Mouse (Mus musculus): ENCODE results near the gene Coch. TPM values are rescaled to one million over a fixed set of nuclear protein-coding genes. Genes with fewer than 3 reads are reported as not detected.

Gene Coch
- polyA plus RNA-seq, 1 experiment from 2014 or later: 4.1 TPM

GRCm38 (mm10) chr12:51594030-51594470, 909 bp downstream of the Coch start:
- no peak for ATAC-seq (ENCODE audit: insufficient number of reproducible peaks, insufficient read depth, low FRiP score, low TSS enrichment)

GRCm38 (mm10) chr12:51603306-51603705, 10.2 kb downstream of the Coch start:
- no peak overlapping the region for H3K9ac ChIP-seq
- H3K27ac ChIP-seq: no peak overlapping the region
- WGBS: 96% methylated on average over 10 of the region's 10 CpGs
- ATAC-seq (ENCODE audit: insufficient number of reproducible peaks, insufficient read depth, low FRiP score, low TSS enrichment): no peak
- H3K4me3 ChIP-seq: no peak overlapping the region
- no peaks in the 10 kb centered on the region for H3K4me1 ChIP-seq
- H3K9me3 ChIP-seq: no peaks in the 10 kb centered on the region
- no peak overlapping the region for H3K4me2 ChIP-seq (replicated peaks)
- no peaks in the 10 kb centered on the region for H3K27me3 ChIP-seq
- peaks cover 16% of the 10 kb centered on the region; the same call in 1 of the 2 replicates for H3K36me3 ChIP-seq

More at GRCm38 (mm10) chr12:51594030-51594470, 909 bp downstream of the Coch start:
- peak overlapping the region; percentile 94 for H3K4me2 ChIP-seq (replicated peaks)
- H3K36me3 ChIP-seq: no peaks in the 10 kb centered on the region
- H3K4me1 ChIP-seq: peaks cover 7% of the 10 kb centered on the region; the same call in 1 of the 2 replicates
- peaks cover 42% of the 10 kb centered on the region for H3K27me3 ChIP-seq
- H3K9me3 ChIP-seq: no peaks in the 10 kb centered on the region
- 2% methylated on average over 18 of the region's 18 CpGs for WGBS
- H3K27ac ChIP-seq: no peak overlapping the region
- H3K4me3 ChIP-seq: peak overlapping the region; percentile 61
- 0 out of 2 replicates have a peak overlapping the region, but pooled peaks have one; percentile 62 for H3K9ac ChIP-seq

GRCm38 (mm10) chr12:51606138-51606537, 13.0 kb downstream of the Coch start:
- no peaks in the 10 kb centered on the region for H3K27me3 ChIP-seq
- H3K9ac ChIP-seq: no peak overlapping the region
- peaks cover 23% of the 10 kb centered on the region; the same call in 1 of the 2 replicates for H3K36me3 ChIP-seq
- no peaks in the 10 kb centered on the region for H3K4me1 ChIP-seq
- H3K4me2 ChIP-seq (replicated peaks): no peak overlapping the region
- WGBS: 90% methylated on average over 4 of the region's 4 CpGs
- H3K9me3 ChIP-seq: no peaks in the 10 kb centered on the region
- H3K4me3 ChIP-seq: no peak overlapping the region
- no peak for ATAC-seq (ENCODE audit: insufficient number of reproducible peaks, insufficient read depth, low FRiP score, low TSS enrichment)
- no peak overlapping the region for H3K27ac ChIP-seq

- H3K9ac ChIP-seq: no peak overlapping the region
- WGBS: 82% methylated on average over 5 of the region's 5 CpGs
- no peak for ATAC-seq (ENCODE audit: insufficient number of reproducible peaks, insufficient read depth, low FRiP score, low TSS enrichment)
- H3K4me2 ChIP-seq (replicated peaks): no peak overlapping the region
- H3K27ac ChIP-seq: no peak overlapping the region
- peaks cover 49% of the 10 kb centered on the region for H3K36me3 ChIP-seq
- no peaks in the 10 kb centered on the region for H3K27me3 ChIP-seq
- no peaks in the 10 kb centered on the region for H3K4me1 ChIP-seq
- no peak overlapping the region for H3K4me3 ChIP-seq
- no peaks in the 10 kb centered on the region for H3K9me3 ChIP-seq
Measured at GRCm38 (mm10) chr12:51612361-51612760, 19.2 kb downstream of the Coch start.

GRCm38 (mm10) chr12:51620572-51620971, 27.4 kb downstream of the Coch start:
- no peaks in the 10 kb centered on the region for H3K9me3 ChIP-seq
- peaks cover 22% of the 10 kb centered on the region for H3K36me3 ChIP-seq
- no peaks in the 10 kb centered on the region for H3K4me1 ChIP-seq
- H3K9ac ChIP-seq: no peak overlapping the region
- H3K27ac ChIP-seq: no peak overlapping the region
- no peak for ATAC-seq (ENCODE audit: insufficient number of reproducible peaks, insufficient read depth, low FRiP score, low TSS enrichment)
- no peak overlapping the region for H3K4me2 ChIP-seq (replicated peaks)
- H3K27me3 ChIP-seq: no peaks in the 10 kb centered on the region
- no peak overlapping the region for H3K4me3 ChIP-seq

GRCm38 (mm10) chr12:51621161-51621560, 28.0 kb downstream of the Coch start:
- no peaks in the 10 kb centered on the region for H3K4me1 ChIP-seq
- no peak overlapping the region for H3K4me3 ChIP-seq
- no peaks in the 10 kb centered on the region for H3K9me3 ChIP-seq
- H3K4me2 ChIP-seq (replicated peaks): no peak overlapping the region
- no peaks in the 10 kb centered on the region for H3K27me3 ChIP-seq
- H3K27ac ChIP-seq: no peak overlapping the region
- H3K9ac ChIP-seq: no peak overlapping the region
- no peak for ATAC-seq (ENCODE audit: insufficient number of reproducible peaks, insufficient read depth, low FRiP score, low TSS enrichment)
- H3K36me3 ChIP-seq: peaks cover 22% of the 10 kb centered on the region
- WGBS: 94% methylated on average over 5 of the region's 5 CpGs

GRCm38 (mm10) chr12:51622670-51623365, 29.7 kb downstream of the Coch start:
- H3K4me2 ChIP-seq (replicated peaks): no peak overlapping the region
- H3K27me3 ChIP-seq: no peaks in the 10 kb centered on the region
- no peak overlapping the region for H3K4me3 ChIP-seq
- H3K4me1 ChIP-seq: no peaks in the 10 kb centered on the region
- no peak for ATAC-seq (ENCODE audit: insufficient number of reproducible peaks, insufficient read depth, low FRiP score, low TSS enrichment)
- 66% methylated on average over 5 of the region's 5 CpGs for WGBS
- H3K27ac ChIP-seq: no peak overlapping the region
- no peak overlapping the region for H3K9ac ChIP-seq
- no peaks in the 10 kb centered on the region for H3K9me3 ChIP-seq
- peaks cover 16% of the 10 kb centered on the region for H3K36me3 ChIP-seq

- H3K9ac ChIP-seq: no peak overlapping the region
- no peaks in the 10 kb centered on the region for H3K27me3 ChIP-seq
- H3K4me3 ChIP-seq: no peak overlapping the region
- no peaks in the 10 kb centered on the region for H3K4me1 ChIP-seq
- no peaks in the 10 kb centered on the region for H3K9me3 ChIP-seq
- H3K4me2 ChIP-seq (replicated peaks): no peak overlapping the region
- ATAC-seq (ENCODE audit: insufficient number of reproducible peaks, insufficient read depth, low FRiP score, low TSS enrichment): no peak
- no peak overlapping the region for H3K27ac ChIP-seq
- peaks cover 12% of the 10 kb centered on the region for H3K36me3 ChIP-seq
Measured at GRCm38 (mm10) chr12:51623366-51623694, 30.2 kb downstream of the Coch start.

GRCm38 (mm10) chr12:51633481-51633880, 40.3 kb downstream of the Coch start:
- Histone ChIP-seq H3K4me1 (no peaks in the 10 kb centered on the region), H3K27ac (no peak overlapping the region), H3K27me3 (no peaks in the 10 kb centered on the region), H3K9me3 (no peaks in the 10 kb centered on the region), H3K36me3 (0 out of 2 replicates have a peak, but pooled peaks cover 3% of the 10 kb centered on the region), H3K4me2 (replicated peaks) (no peak overlapping the region), H3K4me3 (no peak overlapping the region), H3K9ac (no peak overlapping the region)
- 54% methylated on average over 4 of the region's 4 CpGs for WGBS
- no peak for ATAC-seq (ENCODE audit: insufficient number of reproducible peaks, insufficient read depth, low FRiP score, low TSS enrichment)

- 96% methylated on average over 2 of the region's 2 CpGs for WGBS
- Histone ChIP-seq H3K9me3 (no peaks in the 10 kb centered on the region), H3K36me3 (0 out of 2 replicates have a peak, but pooled peaks cover 3% of the 10 kb centered on the region), H3K9ac (no peak overlapping the region), H3K4me1 (no peaks in the 10 kb centered on the region), H3K4me2 (replicated peaks) (no peak overlapping the region), H3K4me3 (no peak overlapping the region), H3K27me3 (no peaks in the 10 kb centered on the region), H3K27ac (no peak overlapping the region)
- no peak for ATAC-seq (ENCODE audit: insufficient number of reproducible peaks, insufficient read depth, low FRiP score, low TSS enrichment)
Measured at GRCm38 (mm10) chr12:51636260-51636659, 43.1 kb downstream of the Coch start.

GRCm38 (mm10) chr12:51636689-51637470, 43.7 kb downstream of the Coch start:
- WGBS: 70% methylated on average over 2 of the region's 2 CpGs
- Histone ChIP-seq H3K4me3 (no peak overlapping the region), H3K4me2 (replicated peaks) (no peak overlapping the region), H3K4me1 (no peaks in the 10 kb centered on the region), H3K9ac (no peak overlapping the region), H3K9me3 (no peaks in the 10 kb centered on the region), H3K36me3 (0 out of 2 replicates have a peak, but pooled peaks cover 4% of the 10 kb centered on the region), H3K27ac (no peak overlapping the region), H3K27me3 (no peaks in the 10 kb centered on the region)
- no peak for ATAC-seq (ENCODE audit: insufficient number of reproducible peaks, insufficient read depth, low FRiP score, low TSS enrichment)

- H3K36me3 ChIP-seq: peaks cover 7% of the 10 kb centered on the region; the same call in 1 of the 2 replicates
- no peak overlapping the region for H3K9ac ChIP-seq
- ATAC-seq (ENCODE audit: insufficient number of reproducible peaks, insufficient read depth, low FRiP score, low TSS enrichment): no peak
- no peaks in the 10 kb centered on the region for H3K4me1 ChIP-seq
- H3K27me3 ChIP-seq: no peaks in the 10 kb centered on the region
- H3K4me3 ChIP-seq: no peak overlapping the region
- no peaks in the 10 kb centered on the region for H3K9me3 ChIP-seq
- no peak overlapping the region for H3K4me2 ChIP-seq (replicated peaks)
- WGBS: 66% methylated on average over 6 of the region's 6 CpGs
- H3K27ac ChIP-seq: no peak overlapping the region
Measured at GRCm38 (mm10) chr12:51641871-51642270, 48.7 kb downstream of the Coch start.

Measured in embryonic facial prominence, embryonic 12.5 days (tissue).